Mouse (Mus musculus) urinary bladder, postnatal 0 days (tissue): Measurements from ENCODE around the gene E2f3. TPM values are rescaled to one million over a fixed set of nuclear protein-coding genes. Genes with fewer than 3 reads are reported as not detected.

Experiments
- polyA plus RNA-seq: library from polyadenylated mRNA; unstranded; fragments of >200 nt; fragmentation: Nextera tagmentation; extraction: Ambion mirVana; gene quantifications from 2 replicates; pipeline ENCODE4 v1.2.1, GENCODE M21; 2015

E2f3 gene
- polyA plus RNA-seq, result 2.7 and 3.9 TPM in 2 replicates

GRCm38 (mm10) chr13:29985855-29986755 lies at the start of gene E2f3:
Gene E2f3 (minus strand): TSS chr13:29986063.

Other genes with a start within 250 kb of the E2f3 start
- gene Cdkal1, start 130.4 kb downstream of the E2f3 start, polyA plus RNA-seq, result 13.1 and 17.6 TPM in 2 replicates
- gene Mboat1, start 150.4 kb upstream of the E2f3 start, polyA plus RNA-seq, result 25.4 and 33.3 TPM in 2 replicates